Mouse (Mus musculus) liver, adult 2 months (tissue): ENCODE measurements around the gene Tff2. TPM values are rescaled to one million over a fixed set of nuclear protein-coding genes. Genes with fewer than 3 reads are reported as not detected.

Experiments
- DNase-seq: peaks from one replicate; pipeline ENCODE4 v3.0.0-alpha.2; 2011; ENCODE audit warnings: low read depth, low spot score; ENCODE audit errors: extremely low read depth
- H3K27ac ChIP-seq: fragments of 200-500 bp; replicated peaks from 2 replicates; pipeline ENCODE4 v1.5.1; 2012; ENCODE audit warnings: low read depth, mild to moderate bottlenecking, control low read depth, inconsistent platforms, low read length; ENCODE audit not compliant: insufficient read depth
- H3K27me3 ChIP-seq: fragments of 200-500 bp; 2 replicates; pipeline ENCODE4 v1.6.1; 2012; ENCODE audit warnings: mild to moderate bottlenecking, moderate library complexity, low read length, inconsistent platforms; ENCODE audit not compliant: control insufficient read depth, insufficient read depth
- H3K36me3 ChIP-seq: fragments of 200-500 bp; 2 replicates; pipeline ENCODE4 v1.6.1; 2012; ENCODE audit warnings: low read length, inconsistent platforms; ENCODE audit not compliant: control insufficient read depth, insufficient read depth
- H3K4me1 ChIP-seq: fragments of 200-500 bp; 2 replicates; pipeline ENCODE4 v1.6.1; 2011; ENCODE audit warnings: low read length; ENCODE audit not compliant: control insufficient read depth, insufficient read depth
- H3K4me3 ChIP-seq: fragments of 200-500 bp; 2 replicates; pipeline ENCODE4 v1.5.1; 2011; ENCODE audit warnings: low read depth, mild to moderate bottlenecking, control low read depth, low read length, moderate library complexity; ENCODE audit not compliant: insufficient read depth
- H3K79me2 ChIP-seq: fragments of 200-500 bp; 2 replicates; pipeline ENCODE4 v1.6.1; 2012; ENCODE audit warnings: inconsistent platforms, mild to moderate bottlenecking, low read length, moderate library complexity; ENCODE audit not compliant: control insufficient read depth, insufficient read depth
- H3K9ac ChIP-seq: fragments of 200-500 bp; 2 replicates; pipeline ENCODE4 v1.6.1; 2012; ENCODE audit warnings: low read depth, mild to moderate bottlenecking, control low read depth, inconsistent platforms, low read length
- CTCF ChIP-seq: fragments of 200-500 bp; IDR thresholded peaks from 2 replicates; pipeline ENCODE4 v1.5.1; 2011; ENCODE audit warnings: low read depth, low read length, control low read depth
- POLR2A ChIP-seq: fragments of 200-500 bp; IDR thresholded peaks from 2 replicates; pipeline ENCODE4 v1.6.1; 2011; ENCODE audit warnings: low read length, control low read depth; ENCODE audit not compliant: insufficient read depth; ENCODE audit errors: extremely low read depth
- WGBS: fragments of 180-500 bp; shearing (Covaris S2); methylation state at CpG from one replicate; pipeline ENCODE4 v1.1.7; 2018; 5-methylcytosine and 5-hydroxymethylcytosine counted together
- polyA plus RNA-seq: library from polyadenylated mRNA; depleted of rRNA; stranded (reverse); fragments of >200 nt; gene quantifications from 2 replicates; pipeline ENCODE4 v1.2.3, GENCODE M21; 2012
- total RNA-seq: library from RNA; depleted of rRNA; stranded (reverse); fragments of >200 nt; gene quantifications from 2 replicates; pipeline ENCODE4 v1.2.3, GENCODE M21; 2014

Gene Tff2
- total and polyA plus RNA-seq, 2 experiments: 5.8 TPM; not detected in 1

DNA sequence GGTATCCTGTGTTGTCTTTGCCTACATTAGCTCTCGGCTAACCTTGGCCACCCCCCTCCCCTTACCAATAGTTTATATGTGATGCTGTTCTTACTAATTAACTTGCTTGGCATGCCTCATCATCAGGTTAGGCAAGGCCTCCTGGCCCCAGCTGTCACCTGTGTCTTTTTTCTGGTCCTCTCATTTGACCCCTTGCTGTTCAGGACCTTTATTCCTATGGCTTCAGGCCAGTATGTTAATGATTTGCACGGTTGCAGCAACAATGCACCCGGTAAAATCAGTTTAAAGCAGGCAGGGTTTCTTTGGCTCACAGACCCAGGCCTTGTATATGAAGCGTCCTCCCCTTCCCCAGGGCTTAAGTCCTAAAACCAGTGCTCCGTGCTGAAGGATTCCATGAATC is 8.4 kb upstream of the Tff2 start:
- H3K27me3 ChIP-seq: no peaks in the 10 kb centered on the region
- H3K9ac ChIP-seq: peak overlapping the region; percentile 73
- peaks cover 6% of the 10 kb centered on the region for H3K4me1 ChIP-seq
- H3K79me2 ChIP-seq: no peaks in the 10 kb centered on the region
- WGBS: 23% methylated on average over 5 of the region's 5 CpGs
- H3K36me3 ChIP-seq: 0 out of 2 replicates have a peak, but pooled peaks cover 2% of the 10 kb centered on the region
- H3K27ac ChIP-seq: peak overlapping the region; percentile 92
- H3K4me3 ChIP-seq: peak overlapping the region; percentile 51
- no peak for TF ChIP-seq CTCF
- TF ChIP-seq POLR2A: no peak
- peak; percentile 98 for DNase-seq

DNA sequence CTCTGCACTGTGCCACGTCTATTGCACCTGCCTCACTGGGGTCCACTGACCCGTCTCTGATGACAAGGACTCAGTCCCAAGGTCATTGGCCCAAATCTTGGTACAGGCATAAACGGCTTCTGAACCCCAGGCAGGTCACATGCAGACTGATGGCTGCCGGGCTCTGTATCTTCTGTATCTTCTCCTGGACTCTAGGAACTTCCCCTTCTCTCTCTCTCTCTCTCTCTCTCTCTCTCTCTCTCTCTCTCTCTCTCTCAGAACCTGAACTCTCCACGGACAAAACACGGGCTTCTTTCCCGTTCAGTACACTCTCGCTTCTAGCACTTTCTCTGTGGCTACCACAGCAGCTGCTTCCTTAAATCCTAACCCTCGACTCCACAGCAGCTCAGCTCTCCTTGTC is 1.9 kb upstream of the Tff2 start:
- H3K27ac ChIP-seq: no peak overlapping the region
- no peaks in the 10 kb centered on the region for H3K79me2 ChIP-seq
- H3K27me3 ChIP-seq: no peaks in the 10 kb centered on the region
- no peak overlapping the region for H3K4me3 ChIP-seq
- 59% methylated on average over 9 of the region's 9 CpGs for WGBS
- H3K9ac ChIP-seq: no peak overlapping the region
- H3K36me3 ChIP-seq: no peaks in the 10 kb centered on the region
- TF ChIP-seq POLR2A (no peak), CTCF (no peak)
- DNase-seq: peak; percentile 29
- no peaks in the 10 kb centered on the region for H3K4me1 ChIP-seq

DNA sequence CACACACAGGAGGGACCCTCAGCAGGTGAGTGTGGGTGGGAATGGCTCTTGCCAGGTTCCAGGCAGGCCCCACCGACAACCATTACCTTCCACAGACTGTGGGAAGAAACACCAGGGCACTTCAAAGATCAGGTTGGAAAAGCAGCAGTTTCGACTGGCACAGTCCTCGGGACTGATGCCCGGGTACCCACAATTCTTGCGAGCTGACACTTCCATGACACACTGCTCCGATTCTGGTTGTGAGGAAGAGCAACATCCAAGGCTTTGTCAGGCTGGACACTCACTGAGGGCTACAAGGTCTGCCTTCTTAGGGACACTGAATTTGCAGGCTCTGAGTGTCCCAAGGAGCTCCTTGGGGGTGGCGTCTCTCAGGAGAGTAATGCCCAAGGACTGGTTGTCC is 2.0 kb downstream of the Tff2 start:
- WGBS: 97% methylated on average over 7 of the region's 7 CpGs
- no peaks in the 10 kb centered on the region for H3K4me1 ChIP-seq
- no peak overlapping the region for H3K4me3 ChIP-seq
- DNase-seq: no peak
- H3K27ac ChIP-seq: no peak overlapping the region
- H3K9ac ChIP-seq: no peak overlapping the region
- H3K27me3 ChIP-seq: no peaks in the 10 kb centered on the region
- no peak for TF ChIP-seq POLR2A
- TF ChIP-seq CTCF: no peak
- no peaks in the 10 kb centered on the region for H3K36me3 ChIP-seq
- H3K79me2 ChIP-seq: no peaks in the 10 kb centered on the region

DNA sequence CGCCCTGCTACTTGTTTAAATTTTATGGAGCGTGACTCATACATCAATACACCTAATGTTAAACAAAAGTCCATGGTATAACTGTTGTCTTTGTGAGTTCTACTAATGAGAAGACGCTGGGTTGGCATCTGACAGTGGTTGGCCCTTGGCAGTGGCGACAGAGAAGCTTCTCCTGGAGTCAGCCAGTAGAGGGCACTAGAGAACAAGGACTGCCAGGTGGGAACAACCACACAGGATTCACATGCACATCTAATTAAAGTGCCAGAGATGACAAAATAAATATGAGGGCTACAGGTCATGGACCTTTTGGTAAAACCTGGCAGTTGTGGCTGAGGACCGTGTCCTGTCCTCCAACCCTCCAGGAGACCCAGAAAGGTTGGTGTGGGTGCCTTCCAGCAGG is 5.7 kb downstream of the Tff2 start:
- TF ChIP-seq POLR2A (no peak), CTCF (peak; percentile 88)
- 16% methylated on average over 5 of the region's 5 CpGs for WGBS

DNA sequence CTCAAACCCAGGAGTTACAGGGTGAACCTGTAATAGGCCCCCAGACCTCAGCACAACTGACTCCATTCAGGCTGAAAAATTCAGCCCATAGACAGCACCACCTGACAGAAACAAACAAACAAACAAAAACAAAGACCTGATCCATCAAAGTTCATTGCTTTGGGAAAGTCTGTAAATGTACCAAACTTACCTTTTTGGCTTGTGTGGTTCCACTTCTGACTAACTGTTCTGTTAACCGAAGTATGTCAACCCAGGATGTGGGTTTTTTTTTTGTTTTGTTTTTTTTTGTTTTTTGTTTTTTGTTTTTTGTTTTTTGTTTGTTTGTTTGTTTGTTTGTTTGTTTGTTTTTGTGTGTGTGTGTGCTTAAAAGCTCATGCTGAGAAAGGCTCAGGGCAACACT is 7.3 kb downstream of the Tff2 start:
- no peak overlapping the region for H3K9ac ChIP-seq
- no peak for TF ChIP-seq POLR2A
- TF ChIP-seq CTCF: no peak
- 92% methylated on average over 1 of the region's 1 CpGs for WGBS
- no peaks in the 10 kb centered on the region for H3K36me3 ChIP-seq
- no peak overlapping the region for H3K4me3 ChIP-seq
- DNase-seq: no peak
- no peak overlapping the region for H3K27ac ChIP-seq
- peaks cover 7% of the 10 kb centered on the region; the same call in 1 of the 2 replicates for H3K4me1 ChIP-seq
- H3K79me2 ChIP-seq: no peaks in the 10 kb centered on the region
- no peaks in the 10 kb centered on the region for H3K27me3 ChIP-seq

More for the DNA sequence above, 5.7 kb downstream of the Tff2 start:
- DNase-seq: peak; percentile 86
- Histone ChIP-seq H3K4me3 (no peak overlapping the region), H3K4me1 (peaks cover 5% of the 10 kb centered on the region; the same call in 1 of the 2 replicates), H3K27me3 (no peaks in the 10 kb centered on the region), H3K27ac (no peak overlapping the region), H3K36me3 (no peaks in the 10 kb centered on the region), H3K79me2 (no peaks in the 10 kb centered on the region), H3K9ac (no peak overlapping the region)

DNA sequence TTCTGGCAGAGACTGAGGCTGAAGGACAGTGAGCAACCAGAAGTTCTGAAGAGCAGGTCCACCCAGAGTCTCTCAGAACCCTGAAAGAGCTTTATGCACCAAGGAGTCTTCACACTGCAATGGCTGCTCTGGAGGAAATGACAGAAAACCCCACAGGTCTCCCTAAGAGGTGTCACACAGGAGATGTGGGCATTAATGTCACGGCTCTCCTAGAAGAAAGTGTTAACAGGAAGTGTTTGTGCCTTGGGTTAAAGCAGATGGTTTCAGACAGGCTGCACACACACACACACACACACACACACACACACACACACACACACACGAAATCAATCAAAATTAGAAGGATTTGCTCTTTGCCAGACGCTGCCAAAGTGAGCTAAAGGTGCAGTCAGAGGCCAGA is 7.8 kb downstream of the Tff2 start:
- no peak overlapping the region for H3K9ac ChIP-seq

More for the DNA sequence above, 7.8 kb downstream of the Tff2 start:
- Histone ChIP-seq H3K79me2 (no peaks in the 10 kb centered on the region), H3K27me3 (no peaks in the 10 kb centered on the region), H3K4me1 (peaks cover 7% of the 10 kb centered on the region; the same call in 1 of the 2 replicates), H3K4me3 (no peak overlapping the region), H3K36me3 (no peaks in the 10 kb centered on the region), H3K27ac (no peak overlapping the region)
- WGBS: 48% methylated on average over 3 of the region's 3 CpGs
- no peak for DNase-seq
- TF ChIP-seq CTCF (no peak), POLR2A (no peak)
